Mouse (Mus musculus) hindbrain, embryonic 14.5 days (tissue): ENCODE measurements around the gene Comt. TPM values are rescaled to one million over a fixed set of nuclear protein-coding genes. Genes with fewer than 3 reads are reported as not detected.

ENCODE experiments used
- ATAC-seq: fragments of 200-750 bp; cut with Nextera tagmentation; 2 replicates; pipeline ENCODE4 v1.8.0; 2017; ENCODE audit warnings: moderate number of reproducible peaks, mild to moderate bottlenecking, moderate TSS enrichment, moderate library complexity; ENCODE audit not compliant: low FRiP score
- DNase-seq: peaks from one replicate; pipeline ENCODE4 v3.0.0-alpha.2; 2015; ENCODE audit warnings: low spot score
- H3K27ac ChIP-seq: fragments of 300-500 bp; sonication (generic); 2 replicates; pipeline ENCODE4 v1.5.1; 2014; ENCODE audit warnings: mild to moderate bottlenecking, moderate library complexity
- H3K27me3 ChIP-seq: fragments of 300-500 bp; sonication (generic); 2 replicates; pipeline ENCODE4 v1.6.1; 2014; ENCODE audit warnings: mild to moderate bottlenecking, low read length, mixed read lengths; ENCODE audit not compliant: control insufficient read depth, insufficient read depth
- H3K36me3 ChIP-seq: fragments of 300-500 bp; sonication (generic); replicated peaks from 2 replicates; pipeline ENCODE4 v1.6.1; 2014; ENCODE audit not compliant: control insufficient read depth, insufficient read depth
- H3K4me1 ChIP-seq: fragments of 300-500 bp; sonication (generic); replicated peaks from 2 replicates; pipeline ENCODE4 v1.6.1; 2014; ENCODE audit warnings: antibody characterized with exemption, low read length, mixed read lengths; ENCODE audit not compliant: control insufficient read depth, insufficient read depth
- H3K4me2 ChIP-seq: fragments of 300-500 bp; sonication (generic); replicated peaks from 2 replicates; pipeline ENCODE4 v1.6.1; 2014; ENCODE audit warnings: mild to moderate bottlenecking, moderate library complexity
- H3K4me3 ChIP-seq: fragments of 300-500 bp; sonication (generic); replicated peaks from 2 replicates; pipeline ENCODE4 v1.5.1; 2014; ENCODE audit warnings: mild to moderate bottlenecking, low read length
- H3K9ac ChIP-seq: fragments of 300-500 bp; sonication (generic); 2 replicates; pipeline ENCODE4 v1.6.1; 2014
- H3K9me3 ChIP-seq: fragments of 300-500 bp; sonication (generic); 2 replicates; pipeline ENCODE4 v1.6.1; 2016; ENCODE audit warnings: low read length; ENCODE audit not compliant: control insufficient read depth
- WGBS: fragments of 180-500 bp; shearing (Covaris S2); extraction: QIAGEN DNeasy Blood & Tissue Kit; methylation state at CpG from one replicate; pipeline ENCODE4 v1.1.7; 2014; 5-methylcytosine and 5-hydroxymethylcytosine counted together
- polyA plus RNA-seq: library from polyadenylated mRNA; unstranded; fragments of >200 nt; fragmentation: Nextera tagmentation; extraction: Ambion mirVana; gene quantifications from 2 replicates; pipeline ENCODE4 v1.2.1, GENCODE M21; 2014

Gene Comt
- polyA plus RNA-seq, 1 experiment from 2014 or later: 99.4 TPM

- Histone ChIP-seq H3K27ac (no peak overlapping the region), H3K36me3 (peaks cover 73% of the 10 kb centered on the region), H3K9ac (no peak overlapping the region), H3K9me3 (no peaks in the 10 kb centered on the region), H3K4me3 (no peak overlapping the region), H3K4me2 (no peak overlapping the region), H3K27me3 (no peaks in the 10 kb centered on the region), H3K4me1 (peaks cover 15% of the 10 kb centered on the region)
- no peak for DNase-seq
- WGBS: 58% methylated on average over 7 of the region's 7 CpGs
- no peak for ATAC-seq
These were observed 18.7 kb downstream of the Comt start for GRCm38 (mm10) chr16:18407912-18408311.

- Histone ChIP-seq H3K4me1 (peaks cover 17% of the 10 kb centered on the region), H3K9me3 (no peaks in the 10 kb centered on the region), H3K9ac (no peak overlapping the region), H3K4me3 (no peak overlapping the region), H3K4me2 (no peak overlapping the region), H3K27me3 (no peaks in the 10 kb centered on the region), H3K36me3 (peaks cover 86% of the 10 kb centered on the region), H3K27ac (no peak overlapping the region)
- peak; percentile 19; the same call in 1 of the 2 replicates for ATAC-seq
- no peak for DNase-seq
- WGBS: 8% methylated on average over 2 of the region's 2 CpGs
These were observed 20.4 kb downstream of the Comt start for GRCm38 (mm10) chr16:18406293-18406692.

GRCm38 (mm10) chr16:18405876-18406275 is 20.8 kb downstream of the Comt start:
- DNase-seq (no peak), ATAC-seq (no peak)
- H3K4me3 ChIP-seq: no peak overlapping the region
- H3K9ac ChIP-seq: no peak overlapping the region
- no peak overlapping the region for H3K4me2 ChIP-seq
- no peak overlapping the region for H3K27ac ChIP-seq
- 68% methylated on average over 2 of the region's 2 CpGs for WGBS
- H3K27me3 ChIP-seq: no peaks in the 10 kb centered on the region
- H3K9me3 ChIP-seq: no peaks in the 10 kb centered on the region
- peaks cover 16% of the 10 kb centered on the region; the same call in 1 of the 2 replicates for H3K4me1 ChIP-seq
- peaks cover 86% of the 10 kb centered on the region for H3K36me3 ChIP-seq

GRCm38 (mm10) chr16:18405091-18405854 is 21.4 kb downstream of the Comt start:
- Histone ChIP-seq H3K4me1 (peaks cover 16% of the 10 kb centered on the region), H3K36me3 (peaks cover 83% of the 10 kb centered on the region), H3K9ac (no peak overlapping the region), H3K4me3 (no peak overlapping the region), H3K27ac (no peak overlapping the region), H3K27me3 (no peaks in the 10 kb centered on the region), H3K9me3 (no peaks in the 10 kb centered on the region), H3K4me2 (no peak overlapping the region)
- 87% methylated on average over 13 of the region's 13 CpGs for WGBS
- ATAC-seq (no peak), DNase-seq (no peak)

- H3K36me3 ChIP-seq: peaks cover 94% of the 10 kb centered on the region
- no peak overlapping the region for H3K27ac ChIP-seq
- no peaks in the 10 kb centered on the region for H3K9me3 ChIP-seq
- DNase-seq (no peak), ATAC-seq (no peak)
- no peak overlapping the region for H3K9ac ChIP-seq
- H3K27me3 ChIP-seq: no peaks in the 10 kb centered on the region
- 87% methylated on average over 12 of the region's 12 CpGs for WGBS
- H3K4me1 ChIP-seq: peaks cover 30% of the 10 kb centered on the region
- H3K4me2 ChIP-seq: no peak overlapping the region
- H3K4me3 ChIP-seq: no peak overlapping the region
These were observed 23.4 kb downstream of the Comt start for GRCm38 (mm10) chr16:18403285-18403684.

- Histone ChIP-seq H3K27ac (peak overlapping the region; percentile 58), H3K9me3 (no peaks in the 10 kb centered on the region), H3K27me3 (no peaks in the 10 kb centered on the region), H3K4me1 (peaks cover 42% of the 10 kb centered on the region), H3K36me3 (peaks cover 87% of the 10 kb centered on the region), H3K4me2 (peak overlapping the region; percentile 19; the same call in 1 of the 2 replicates), H3K4me3 (no peak overlapping the region), H3K9ac (no peak overlapping the region)
- WGBS: 11% methylated on average over 7 of the region's 7 CpGs
- DNase-seq (peak; percentile 76), ATAC-seq (peak; percentile 83)
These were observed 26.0 kb downstream of the Comt start for GRCm38 (mm10) chr16:18400472-18401216.

- Histone ChIP-seq H3K36me3 (peaks cover 81% of the 10 kb centered on the region), H3K4me1 (peaks cover 48% of the 10 kb centered on the region), H3K9me3 (no peaks in the 10 kb centered on the region), H3K9ac (no peak overlapping the region), H3K27me3 (no peaks in the 10 kb centered on the region), H3K4me2 (peak overlapping the region; percentile 19; the same call in 1 of the 2 replicates), H3K4me3 (no peak overlapping the region), H3K27ac (peak overlapping the region; percentile 55)
- ATAC-seq: no peak
- no peak for DNase-seq
- 42% methylated on average over 9 of the region's 9 CpGs for WGBS
These were observed 26.6 kb downstream of the Comt start for GRCm38 (mm10) chr16:18400028-18400427.

GRCm38 (mm10) chr16:18396791-18397621 is 29.6 kb downstream of the Comt start:
- H3K27ac ChIP-seq: peak overlapping the region; percentile 79; the same call in 1 of the 2 replicates
- no peak overlapping the region for H3K4me2 ChIP-seq
- ATAC-seq (no peak), DNase-seq (no peak)
- H3K27me3 ChIP-seq: no peaks in the 10 kb centered on the region
- no peak overlapping the region for H3K9ac ChIP-seq
- peaks cover 67% of the 10 kb centered on the region for H3K4me1 ChIP-seq
- no peak overlapping the region for H3K4me3 ChIP-seq
- H3K9me3 ChIP-seq: no peaks in the 10 kb centered on the region
- peaks cover 51% of the 10 kb centered on the region for H3K36me3 ChIP-seq
- 96% methylated on average over 27 of the region's 27 CpGs for WGBS

- no peaks in the 10 kb centered on the region for H3K27me3 ChIP-seq
- peak overlapping the region; percentile 25; the same call in 1 of the 2 replicates for H3K4me2 ChIP-seq
- peaks cover 61% of the 10 kb centered on the region for H3K4me1 ChIP-seq
- no peak for DNase-seq
- H3K9ac ChIP-seq: no peak overlapping the region; the same call in 1 of the 2 replicates
- ATAC-seq: no peak
- 54% methylated on average over 2 of the region's 2 CpGs for WGBS
- H3K36me3 ChIP-seq: peaks cover 43% of the 10 kb centered on the region
- H3K27ac ChIP-seq: peak overlapping the region; percentile 79
- no peaks in the 10 kb centered on the region for H3K9me3 ChIP-seq
- H3K4me3 ChIP-seq: no peak overlapping the region
These were observed 30.5 kb downstream of the Comt start for GRCm38 (mm10) chr16:18396201-18396600.
